Mouse (Mus musculus) heart, embryonic 14.5 days (tissue): Measurements from ENCODE around the gene Gmds. TPM values are rescaled to one million over a fixed set of nuclear protein-coding genes. Genes with fewer than 3 reads are reported as not detected.

Experiments used
- ATAC-seq: fragments of 200-750 bp; cut with Nextera tagmentation; 2 replicates; pipeline ENCODE4 v1.8.0; 2017; ENCODE audit warnings: low read depth, moderate TSS enrichment; ENCODE audit not compliant: insufficient number of reproducible peaks, insufficient read depth, low FRiP score
- H3K27ac ChIP-seq, 2 experiments: fragments of 200-500 bp in 1 of 2; fragments of 300-500 bp in 1 of 2; sonication (generic) in 1 of 2; replicated peaks in 1 of 2; 2 replicates each; pipeline ENCODE4 v1.5.1; 2012 to 2014; ENCODE audit warnings: low read depth in 2 of 2, low read length in 2 of 2, control low read depth in 1 of 2, mild to moderate bottlenecking in 1 of 2, mixed read lengths in 1 of 2; ENCODE audit not compliant: control insufficient read depth in 1 of 2, insufficient read depth in 1 of 2
- H3K27me3 ChIP-seq: fragments of 300-500 bp; sonication (generic); 2 replicates; pipeline ENCODE4 v1.6.1; 2014; ENCODE audit warnings: mild to moderate bottlenecking, low read length, control low read depth; ENCODE audit not compliant: control insufficient read depth, insufficient read depth
- H3K36me3 ChIP-seq: fragments of 300-500 bp; sonication (generic); 2 replicates; pipeline ENCODE4 v1.6.1; 2014; ENCODE audit warnings: mild to moderate bottlenecking, control low read depth, low read length, mixed read lengths; ENCODE audit not compliant: control insufficient read depth, insufficient read depth
- H3K4me1 ChIP-seq, 2 experiments: fragments of 200-500 bp in 1 of 2; fragments of 300-500 bp in 1 of 2; sonication (generic) in 1 of 2; 2 replicates each; pipeline ENCODE4 v1.6.1; 2012 to 2014; ENCODE audit warnings: low read length in 2 of 2, control low read depth in 1 of 2, mixed read lengths in 1 of 2; ENCODE audit not compliant: control insufficient read depth in 2 of 2, insufficient read depth in 2 of 2
- H3K4me2 ChIP-seq: fragments of 300-500 bp; sonication (generic); 2 replicates; pipeline ENCODE4 v1.6.1; 2014; ENCODE audit warnings: mild to moderate bottlenecking, low read length
- H3K4me3 ChIP-seq, 2 experiments: fragments of 200-500 bp in 1 of 2; fragments of 300-500 bp in 1 of 2; sonication (generic) in 1 of 2; 2 replicates each; pipeline ENCODE4 v1.5.1; 2012 to 2014; ENCODE audit warnings: low read length in 2 of 2, mild to moderate bottlenecking in 2 of 2, control low read depth in 1 of 2, low read depth in 1 of 2, moderate library complexity in 1 of 2; ENCODE audit not compliant: control insufficient read depth in 1 of 2, insufficient read depth in 1 of 2
- H3K9ac ChIP-seq: fragments of 300-500 bp; sonication (generic); 2 replicates; pipeline ENCODE4 v1.6.1; 2014; ENCODE audit warnings: mild to moderate bottlenecking, low read length
- H3K9me3 ChIP-seq: fragments of 300-500 bp; sonication (generic); 2 replicates; pipeline ENCODE4 v1.6.1; 2016; ENCODE audit warnings: low read length, control low read depth; ENCODE audit not compliant: control insufficient read depth
- WGBS: fragments of 180-500 bp; shearing (Covaris S2); extraction: QIAGEN DNeasy Blood & Tissue Kit; methylation state at CpG from one replicate; pipeline ENCODE4 v1.1.7; 2014; 5-methylcytosine and 5-hydroxymethylcytosine counted together
- polyA plus RNA-seq: library from polyadenylated mRNA; unstranded; fragments of >200 nt; fragmentation: Nextera tagmentation; extraction: Ambion mirVana; gene quantifications from 2 replicates; pipeline ENCODE4 v1.2.1, GENCODE M21; 2014

Gmds gene
- polyA plus RNA-seq, 1 experiment from 2014 or later: 28.7 TPM

GRCm38 (mm10) chr13:32294416-32295195, 43.9 kb downstream of the Gmds start:
- H3K27ac ChIP-seq: no peak overlapping the region
- H3K4me1 ChIP-seq: no peaks in the 10 kb centered on the region
- WGBS: 71% methylated on average over 3 of the region's 3 CpGs
- no peaks in the 10 kb centered on the region for H3K9me3 ChIP-seq
- no peak overlapping the region for H3K9ac ChIP-seq
- no peaks in the 10 kb centered on the region for H3K36me3 ChIP-seq
- H3K4me2 ChIP-seq: no peak overlapping the region
- no peak for ATAC-seq
- H3K27me3 ChIP-seq: no peaks in the 10 kb centered on the region
- no peak overlapping the region for H3K4me3 ChIP-seq

- WGBS: 88% methylated on average over 2 of the region's 2 CpGs
- Histone ChIP-seq H3K9ac (no peak overlapping the region), H3K4me3 (no peak overlapping the region), H3K9me3 (no peaks in the 10 kb centered on the region), H3K36me3 (no peaks in the 10 kb centered on the region), H3K27me3 (no peaks in the 10 kb centered on the region), H3K4me2 (no peak overlapping the region), H3K27ac (no peak overlapping the region), H3K4me1 (no peaks in the 10 kb centered on the region)
- no peak for ATAC-seq
Measured at GRCm38 (mm10) chr13:32272937-32273496, 65.5 kb downstream of the Gmds start.

DNA sequence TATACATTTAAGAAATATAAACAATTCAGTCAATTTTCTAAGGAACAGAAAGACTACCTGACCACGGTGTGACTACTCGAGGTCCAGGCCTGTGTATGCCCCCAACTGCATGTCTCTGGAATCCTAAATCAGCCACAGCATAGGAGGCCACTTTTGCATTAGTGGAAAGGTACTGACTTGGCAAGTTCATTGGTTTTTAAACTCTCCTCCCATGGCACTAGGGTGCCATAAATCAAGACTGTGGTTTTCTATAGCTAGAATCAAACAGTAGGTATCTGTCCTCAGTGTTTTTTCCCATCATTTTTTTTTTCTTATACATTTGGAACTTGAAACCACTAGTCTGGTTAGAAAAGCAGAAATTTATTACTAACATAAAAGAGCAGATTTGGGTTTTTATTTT, 68.8 kb downstream of the Gmds start:
- Histone ChIP-seq H3K9ac (no peak overlapping the region), H3K9me3 (no peaks in the 10 kb centered on the region), H3K27me3 (no peaks in the 10 kb centered on the region), H3K27ac (no peak overlapping the region), H3K4me2 (no peak overlapping the region), H3K4me1 (no peaks in the 10 kb centered on the region), H3K36me3 (no peaks in the 10 kb centered on the region), H3K4me3 (no peak overlapping the region)
- WGBS: 67% methylated on average over 2 of the region's 2 CpGs
- no peak for ATAC-seq

DNA sequence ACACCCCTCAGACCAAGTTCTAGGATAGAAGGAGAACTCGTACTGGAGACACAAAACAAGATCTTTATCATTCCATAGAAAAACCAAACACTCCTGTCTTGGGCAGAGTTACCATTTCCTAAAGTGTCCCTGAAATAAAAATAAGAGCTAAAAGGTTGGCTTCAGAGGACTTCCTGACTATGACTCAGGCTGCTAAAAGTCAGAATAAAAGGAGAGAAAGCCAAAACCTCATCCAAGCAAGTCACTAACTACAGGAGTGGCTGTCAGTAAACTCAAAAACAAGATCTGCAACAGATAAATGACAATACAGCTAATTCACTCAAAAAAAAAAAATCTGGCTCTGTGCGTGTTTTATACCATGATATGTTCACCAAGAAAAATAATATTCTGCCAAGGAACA, 69.3 kb downstream of the Gmds start:
- Histone ChIP-seq H3K27ac (no peak overlapping the region), H3K27me3 (no peaks in the 10 kb centered on the region), H3K4me3 (no peak overlapping the region), H3K9me3 (no peaks in the 10 kb centered on the region), H3K4me1 (no peaks in the 10 kb centered on the region), H3K36me3 (no peaks in the 10 kb centered on the region), H3K9ac (no peak overlapping the region), H3K4me2 (no peak overlapping the region)
- ATAC-seq: no peak
- 71% methylated on average over 2 of the region's 2 CpGs for WGBS

- no peaks in the 10 kb centered on the region for H3K4me1 ChIP-seq
- H3K27me3 ChIP-seq: no peaks in the 10 kb centered on the region
- 29% methylated on average over 3 of the region's 3 CpGs for WGBS
- no peak overlapping the region for H3K4me3 ChIP-seq
- no peaks in the 10 kb centered on the region for H3K36me3 ChIP-seq
- no peak overlapping the region for H3K9ac ChIP-seq
- no peak overlapping the region for H3K27ac ChIP-seq
- H3K4me2 ChIP-seq: no peak overlapping the region
- no peak for ATAC-seq
- no peaks in the 10 kb centered on the region for H3K9me3 ChIP-seq
Measured at GRCm38 (mm10) chr13:32268284-32268683, 70.3 kb downstream of the Gmds start.

GRCm38 (mm10) chr13:32267184-32267775, 71.3 kb downstream of the Gmds start:
- Histone ChIP-seq H3K27me3 (no peaks in the 10 kb centered on the region), H3K9ac (no peak overlapping the region), H3K4me2 (no peak overlapping the region), H3K4me1 (no peaks in the 10 kb centered on the region), H3K4me3 (no peak overlapping the region), H3K27ac (no peak overlapping the region), H3K36me3 (no peaks in the 10 kb centered on the region), H3K9me3 (no peaks in the 10 kb centered on the region)
- ATAC-seq: no peak
- 17% methylated on average over 2 of the region's 2 CpGs for WGBS

DNA sequence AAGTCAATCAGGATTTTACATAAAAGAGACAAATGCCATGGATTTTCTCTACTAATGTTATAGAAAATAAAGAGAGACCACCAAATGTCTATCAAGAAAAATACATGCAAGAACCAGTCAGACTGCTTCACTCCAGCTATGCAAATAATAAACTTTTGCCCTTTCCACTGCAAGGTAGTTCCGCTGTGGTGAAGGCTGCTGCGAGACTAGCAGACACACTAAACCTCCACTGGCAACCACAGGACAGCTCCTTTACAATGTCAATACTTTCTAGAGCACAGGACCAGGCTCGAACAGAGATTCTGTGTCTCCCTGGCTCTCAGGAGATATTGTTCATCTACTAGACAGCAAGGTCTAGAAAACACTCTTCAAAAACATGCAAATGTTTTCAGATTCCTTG, 71.8 kb downstream of the Gmds start:
- Histone ChIP-seq H3K27me3 (no peaks in the 10 kb centered on the region), H3K27ac (no peak overlapping the region), H3K4me2 (no peak overlapping the region), H3K9me3 (no peaks in the 10 kb centered on the region), H3K4me1 (no peaks in the 10 kb centered on the region), H3K4me3 (no peak overlapping the region), H3K36me3 (no peaks in the 10 kb centered on the region), H3K9ac (no peak overlapping the region)
- WGBS: 47% methylated on average over 3 of the region's 3 CpGs
- ATAC-seq: no peak
